Mouse (Mus musculus): ENCODE data around the gene Zfp160. TPM values are rescaled to one million over a fixed set of nuclear protein-coding genes. Genes with fewer than 3 reads are reported as not detected.
"Not testable (repeated sequence)": the region's sequence is repeated elsewhere in the genome, so short reads cannot be mapped to it uniquely, and the experiment has no call there.

The Zfp160 gene
- total and polyA plus RNA-seq, 2 experiments from 2014 or later, result 11.9 to 31.3 TPM

DNA sequence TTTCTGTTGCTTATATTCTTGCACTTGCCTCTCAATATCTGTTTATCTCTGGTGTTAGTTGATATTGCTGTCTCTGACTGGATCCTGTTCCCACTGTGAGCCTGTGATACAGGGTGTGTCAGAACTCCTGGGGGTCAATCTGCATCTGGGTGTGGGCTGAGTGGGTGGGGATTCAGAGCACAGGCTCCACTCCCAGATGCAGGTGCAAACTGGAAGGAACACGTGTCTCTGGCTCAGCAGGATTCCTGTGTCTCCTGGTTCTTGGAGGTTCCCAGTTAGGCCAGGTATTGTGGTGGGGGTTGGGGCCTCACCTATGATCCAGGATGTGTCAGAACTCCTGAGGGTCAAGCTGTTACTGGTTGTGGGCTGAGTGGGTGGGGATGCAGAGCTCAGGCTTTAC is 56.8 kb downstream of the Zfp160 start:
- H3K36me3 ChIP-seq (ENCODE audit: insufficient read depth), result no peaks in the 10 kb centered on the region
- 47% methylated on average over 1 of the region's 1 CpGs for WGBS
- no peak for DNase-seq
- no peak overlapping the region for H3K27ac ChIP-seq (ENCODE audit: low read depth, low read length)
- no peak for TF ChIP-seq CTCF (IDR thresholded peaks at IDR 0.05; ENCODE audit: low read depth)
- H3K9ac ChIP-seq, result no peak overlapping the region
- no peak overlapping the region for H3K4me3 ChIP-seq (ENCODE audit: low read depth, low read length)
- H3K27me3 ChIP-seq (ENCODE audit: insufficient read depth, low read length), result no peaks in the 10 kb centered on the region
- no peaks in the 10 kb centered on the region for H3K9me3 ChIP-seq (ENCODE audit: low read length)
- no peak overlapping the region for H3K4me2 ChIP-seq (ENCODE audit: low read depth)
- H3K4me1 ChIP-seq (ENCODE audit: insufficient read depth), result no peaks in the 10 kb centered on the region
- no peak for ATAC-seq

DNA sequence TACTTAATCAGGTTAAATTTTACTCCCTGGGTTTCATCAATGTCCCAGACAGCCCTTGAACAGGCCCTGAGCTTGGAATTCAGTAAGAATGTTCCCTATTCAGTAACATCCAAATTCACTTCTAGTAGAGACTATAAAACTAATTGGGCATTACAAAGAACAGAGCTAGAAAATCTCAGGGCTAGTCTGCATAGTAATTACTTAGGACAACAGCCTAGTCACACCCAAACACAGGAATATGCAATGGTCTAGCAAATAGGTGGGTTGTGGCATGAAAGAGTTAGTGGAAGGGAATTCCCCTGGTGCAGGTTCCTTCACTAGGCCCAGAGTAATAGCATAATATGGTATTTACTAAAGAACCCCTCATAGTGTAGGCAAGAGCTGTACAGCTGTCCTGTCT is 58.3 kb downstream of the Zfp160 start:
- no peak overlapping the region for H3K9ac ChIP-seq
- H3K27ac ChIP-seq (ENCODE audit: low read depth, low read length), result no peak overlapping the region
- no peaks in the 10 kb centered on the region for H3K9me3 ChIP-seq (ENCODE audit: low read length)
- no peak overlapping the region for H3K4me3 ChIP-seq (ENCODE audit: low read depth, low read length)
- ATAC-seq, result no peak
- no peaks in the 10 kb centered on the region for H3K27me3 ChIP-seq (ENCODE audit: insufficient read depth, low read length)
- H3K36me3 ChIP-seq (ENCODE audit: insufficient read depth), result no peaks in the 10 kb centered on the region
- no peak for TF ChIP-seq CTCF (IDR thresholded peaks at IDR 0.05; ENCODE audit: low read depth)
- no peaks in the 10 kb centered on the region for H3K4me1 ChIP-seq (ENCODE audit: insufficient read depth)
- DNase-seq, result no peak
- no peak overlapping the region for H3K4me2 ChIP-seq (ENCODE audit: low read depth)

DNA sequence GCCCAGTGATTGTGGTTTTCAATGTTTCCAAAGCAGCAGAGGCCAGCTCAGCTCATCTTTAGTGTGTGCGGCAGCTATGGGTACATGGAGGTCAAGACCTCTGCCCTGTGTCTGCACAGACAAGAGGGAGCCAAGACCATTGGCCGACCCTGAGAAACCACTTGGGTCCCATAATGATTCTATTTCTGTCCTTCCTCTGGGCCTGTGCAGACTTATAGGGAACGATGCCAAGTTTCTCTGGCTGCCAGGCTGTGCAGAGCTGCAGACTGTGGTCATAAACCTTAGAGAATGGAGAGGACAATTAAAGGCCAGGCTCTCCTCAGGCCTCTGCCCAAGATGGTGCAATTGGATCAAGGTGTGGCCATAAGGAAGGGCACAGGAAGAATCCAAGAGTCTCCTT is 60.7 kb downstream of the Zfp160 start:
- not testable (repeated sequence) for H3K36me3 ChIP-seq (ENCODE audit: insufficient read depth); DNase-seq; H3K9me3 ChIP-seq (ENCODE audit: low read length); H3K27me3 ChIP-seq (ENCODE audit: insufficient read depth, low read length); H3K27ac ChIP-seq (ENCODE audit: low read depth, low read length); ATAC-seq; H3K4me3 ChIP-seq (ENCODE audit: low read depth, low read length); H3K9ac ChIP-seq; H3K4me2 ChIP-seq (ENCODE audit: low read depth); H3K4me1 ChIP-seq (ENCODE audit: insufficient read depth)
- WGBS, result no CpG with 5 or more reads among the region's 3 CpGs

DNA sequence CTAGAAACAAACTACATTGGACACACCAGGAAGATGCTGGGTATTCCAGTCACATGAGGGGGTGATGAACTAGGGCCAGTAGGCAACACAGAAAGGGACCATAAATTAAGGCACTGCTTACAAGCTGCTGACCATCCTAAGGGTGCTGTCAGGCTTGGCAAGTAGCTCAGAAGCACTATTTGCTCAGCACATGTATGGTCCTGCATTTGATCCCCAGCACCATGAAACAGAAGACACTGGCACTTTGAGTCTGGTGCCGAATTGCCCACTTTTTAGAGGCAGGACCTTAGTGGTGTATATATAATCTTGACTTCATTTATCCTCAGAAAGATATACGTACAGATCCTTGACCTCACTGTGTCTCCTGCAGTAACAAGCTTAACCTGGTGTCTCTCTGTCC is 62.3 kb downstream of the Zfp160 start:
- not testable (repeated sequence) for DNase-seq; H3K4me3 ChIP-seq (ENCODE audit: low read depth, low read length); ATAC-seq; H3K9ac ChIP-seq; H3K27me3 ChIP-seq (ENCODE audit: insufficient read depth, low read length); H3K27ac ChIP-seq (ENCODE audit: low read depth, low read length); H3K36me3 ChIP-seq (ENCODE audit: insufficient read depth); H3K4me2 ChIP-seq (ENCODE audit: low read depth); H3K9me3 ChIP-seq (ENCODE audit: low read length); H3K4me1 ChIP-seq (ENCODE audit: insufficient read depth)
- whole genome bisulfite sequencing, result 86% methylated on average over 2 of the region's 2 CpGs

Other genes starting within 250 kb of the Zfp160 start
- not detected in 2 replicates for gene Vmn1r228, start 222.7 kb upstream of the Zfp160 start, total RNA-seq (2014; rRNA removed)
- gene Vmn1r228, start 222.7 kb upstream of the Zfp160 start, polyA plus RNA-seq (2015; fragmentation: Nextera tagmentation; extraction: Ambion mirVana), result not detected in 2 replicates
- gene Vmn1r229, start 197.3 kb upstream of the Zfp160 start, total RNA-seq (2014; rRNA removed), result not detected in 2 replicates
- not detected in 2 replicates for gene Vmn1r229, start 197.3 kb upstream of the Zfp160 start, polyA plus RNA-seq (2015; fragmentation: Nextera tagmentation; extraction: Ambion mirVana)
- not detected in 2 replicates for gene Vmn1r230, start 168.5 kb upstream of the Zfp160 start, total RNA-seq (2014; rRNA removed)
- not detected in 2 replicates for gene Vmn1r230, start 168.5 kb upstream of the Zfp160 start, polyA plus RNA-seq (2015; fragmentation: Nextera tagmentation; extraction: Ambion mirVana)
- gene Vmn1r231, start 103.8 kb upstream of the Zfp160 start, total RNA-seq (2014; rRNA removed), result not detected in 2 replicates
- gene Vmn1r231, start 103.8 kb upstream of the Zfp160 start, polyA plus RNA-seq (2015; fragmentation: Nextera tagmentation; extraction: Ambion mirVana), result not detected in 2 replicates
- gene Vmn1r232, start 89.2 kb upstream of the Zfp160 start, total RNA-seq (2014; rRNA removed), result not detected in 2 replicates
- not detected in 2 replicates for gene Vmn1r232, start 89.2 kb upstream of the Zfp160 start, polyA plus RNA-seq (2015; fragmentation: Nextera tagmentation; extraction: Ambion mirVana)
- 628 and 654 TPM in 2 replicates for gene Ppp2r1a, start 63.6 kb upstream of the Zfp160 start, total RNA-seq (2014; rRNA removed)
- gene Ppp2r1a, start 63.6 kb upstream of the Zfp160 start, polyA plus RNA-seq (2015; fragmentation: Nextera tagmentation; extraction: Ambion mirVana), result 717 and 789 TPM in 2 replicates
- gene Vmn1r233, start 12.4 kb upstream of the Zfp160 start, total RNA-seq (2014; rRNA removed), result not detected in 2 replicates
- not detected in 2 replicates for gene Vmn1r233, start 12.4 kb upstream of the Zfp160 start, polyA plus RNA-seq (2015; fragmentation: Nextera tagmentation; extraction: Ambion mirVana)
- not detected in 2 replicates for gene Vmn1r234, start 217.2 kb downstream of the Zfp160 start, total RNA-seq (2014; rRNA removed)
- gene Vmn1r234, start 217.2 kb downstream of the Zfp160 start, polyA plus RNA-seq (2015; fragmentation: Nextera tagmentation; extraction: Ambion mirVana), result not detected in 2 replicates
- gene Vmn1r235, start 247.5 kb downstream of the Zfp160 start, total RNA-seq (2014; rRNA removed), result not detected in 2 replicates
- not detected in 2 replicates for gene Vmn1r235, start 247.5 kb downstream of the Zfp160 start, polyA plus RNA-seq (2015; fragmentation: Nextera tagmentation; extraction: Ambion mirVana)